Mouse (Mus musculus) liver, embryonic 16.5 days (tissue): ENCODE results near the gene Luc7l3. TPM values are rescaled to one million over a fixed set of nuclear protein-coding genes. Genes with fewer than 3 reads are reported as not detected.

Experiments used
- ATAC-seq: fragments of 200-750 bp; cut with Nextera tagmentation; 2 replicates; pipeline ENCODE4 v1.8.0; 2017; ENCODE audit warnings: low read depth, mild to moderate bottlenecking, moderate number of reproducible peaks, moderate library complexity
- H3K27ac ChIP-seq: fragments of 300-500 bp; sonication (generic); 2 replicates; pipeline ENCODE4 v1.5.1; 2014; ENCODE audit warnings: mild to moderate bottlenecking, low read length
- H3K27me3 ChIP-seq: fragments of 300-500 bp; sonication (generic); 2 replicates; pipeline ENCODE4 v1.6.1; 2014; ENCODE audit warnings: low read depth, low read length, mixed read lengths; ENCODE audit not compliant: control insufficient read depth, insufficient read depth
- H3K36me3 ChIP-seq: fragments of 300-500 bp; sonication (generic); 2 replicates; pipeline ENCODE4 v1.6.1; 2014; ENCODE audit warnings: mild to moderate bottlenecking; ENCODE audit not compliant: control insufficient read depth, insufficient read depth
- H3K4me1 ChIP-seq: fragments of 300-500 bp; sonication (generic); 2 replicates; pipeline ENCODE4 v1.6.1; 2014; ENCODE audit warnings: low read depth, low read length, mixed read lengths; ENCODE audit not compliant: control insufficient read depth
- H3K4me2 ChIP-seq: fragments of 300-500 bp; sonication (generic); 2 replicates; pipeline ENCODE4 v1.6.1; 2014; ENCODE audit warnings: low read depth, low read length, mixed read lengths
- H3K4me3 ChIP-seq: fragments of 300-500 bp; sonication (generic); 2 replicates; pipeline ENCODE4 v1.5.1; 2014; ENCODE audit warnings: low read depth, mild to moderate bottlenecking, low read length
- H3K9ac ChIP-seq: fragments of 300-500 bp; sonication (generic); 2 replicates; pipeline ENCODE4 v1.6.1; 2014; ENCODE audit warnings: low read depth, low read length
- H3K9me3 ChIP-seq: fragments of 300-500 bp; sonication (generic); replicated peaks from 2 replicates; pipeline ENCODE4 v1.6.1; 2016; ENCODE audit warnings: low read length; ENCODE audit not compliant: control insufficient read depth
- WGBS: fragments of 180-500 bp; shearing (Covaris S2); extraction: QIAGEN DNeasy Blood & Tissue Kit; methylation state at CpG from one replicate; pipeline ENCODE4 v1.1.7; 2014; ENCODE audit not compliant: insufficient replicate concordance; 5-methylcytosine and 5-hydroxymethylcytosine counted together
- polyA plus RNA-seq: library from polyadenylated mRNA; unstranded; fragments of >200 nt; fragmentation: Nextera tagmentation; extraction: Ambion mirVana; gene quantifications from 2 replicates; pipeline ENCODE4 v1.2.1, GENCODE M21; 2015

Gene Luc7l3
- polyA plus RNA-seq, 1 experiment from 2014 or later, result 34.8 TPM

- H3K4me3 ChIP-seq, result peak overlapping the region; percentile 79
- no peak for ATAC-seq
- no peaks in the 10 kb centered on the region for H3K27me3 ChIP-seq
- no peaks in the 10 kb centered on the region for H3K9me3 ChIP-seq
- H3K27ac ChIP-seq, result peak overlapping the region; percentile 89
- H3K36me3 ChIP-seq, result no peaks in the 10 kb centered on the region
- WGBS, result 4% methylated on average over 10 of the region's 10 CpGs
- peak overlapping the region; percentile 93 for H3K4me2 ChIP-seq
- peaks cover 32% of the 10 kb centered on the region for H3K4me1 ChIP-seq
- H3K9ac ChIP-seq, result peak overlapping the region; percentile 84
Measured at GRCm38 (mm10) chr11:94328644-94329025, 6.8 kb upstream of the Luc7l3 start.

GRCm38 (mm10) chr11:94327693-94328643 lies 6.2 kb upstream of the Luc7l3 start, which contains the start of gene Ankrd40:
Gene Ankrd40, plus strand, starts transcription at chr11:94328001.
- Histone ChIP-seq H3K27me3 (no peaks in the 10 kb centered on the region), H3K9ac (peak within 1 kb of the TSS; percentile 84), H3K36me3 (no peaks in the 10 kb centered on the region), H3K4me2 (peak within 1 kb of the TSS; percentile 93), H3K4me1 (peaks cover 30% of the 10 kb centered on the region), H3K27ac (peak within 1 kb of the TSS; percentile 89), H3K9me3 (no peaks in the 10 kb centered on the region), H3K4me3 (peak within 1 kb of the TSS; percentile 79)
- peak; percentile 89 for ATAC-seq
- under 1% methylated on average over 71 of the region's 78 CpGs for WGBS

GRCm38 (mm10) chr11:94326961-94327411 lies 5.2 kb upstream of the Luc7l3 start:
- H3K9ac ChIP-seq, result no peak overlapping the region
- 16% methylated on average over 10 of the region's 10 CpGs for WGBS
- no peak for ATAC-seq
- H3K27ac ChIP-seq, result no peak overlapping the region
- H3K36me3 ChIP-seq, result no peaks in the 10 kb centered on the region
- H3K9me3 ChIP-seq, result no peaks in the 10 kb centered on the region
- peak overlapping the region; percentile 93 for H3K4me2 ChIP-seq
- no peak overlapping the region for H3K4me3 ChIP-seq
- H3K27me3 ChIP-seq, result no peaks in the 10 kb centered on the region
- H3K4me1 ChIP-seq, result peaks cover 30% of the 10 kb centered on the region

GRCm38 (mm10) chr11:94324618-94325017 lies 2.8 kb upstream of the Luc7l3 start:
- no peaks in the 10 kb centered on the region for H3K36me3 ChIP-seq
- H3K9ac ChIP-seq, result no peak overlapping the region
- ATAC-seq, result no peak
- no peak overlapping the region for H3K4me3 ChIP-seq
- no peaks in the 10 kb centered on the region for H3K9me3 ChIP-seq
- no peak overlapping the region for H3K27ac ChIP-seq
- WGBS, result 72% methylated on average over 5 of the region's 5 CpGs
- no peaks in the 10 kb centered on the region for H3K27me3 ChIP-seq
- H3K4me2 ChIP-seq, result no peak overlapping the region
- H3K4me1 ChIP-seq, result peaks cover 26% of the 10 kb centered on the region

GRCm38 (mm10) chr11:94323271-94323925 lies 1.6 kb upstream of the Luc7l3 start:
- Histone ChIP-seq H3K4me1 (peaks cover 32% of the 10 kb centered on the region), H3K9ac (no peak overlapping the region), H3K27me3 (no peaks in the 10 kb centered on the region), H3K4me2 (no peak overlapping the region), H3K4me3 (no peak overlapping the region), H3K36me3 (peaks cover 2% of the 10 kb centered on the region; the same call in 1 of the 2 replicates), H3K9me3 (no peaks in the 10 kb centered on the region), H3K27ac (no peak overlapping the region)
- ATAC-seq, result no peak
- WGBS, result 84% methylated on average over 5 of the region's 5 CpGs

- Histone ChIP-seq H3K4me1 (peaks cover 39% of the 10 kb centered on the region), H3K4me2 (peak overlapping the region; percentile 83), H3K27ac (peak overlapping the region; percentile 98), H3K36me3 (peaks cover 2% of the 10 kb centered on the region; the same call in 1 of the 2 replicates), H3K9me3 (no peaks in the 10 kb centered on the region), H3K27me3 (no peaks in the 10 kb centered on the region), H3K9ac (peak overlapping the region; percentile 94), H3K4me3 (peak overlapping the region; percentile 97)
- 35% methylated on average over 5 of the region's 5 CpGs for WGBS
- ATAC-seq, result no peak
Measured at GRCm38 (mm10) chr11:94322636-94323035, 848 bp upstream of the Luc7l3 start.

GRCm38 (mm10) chr11:94320969-94321930 lies 538 bp downstream of the Luc7l3 start:
- peak; percentile 68 for ATAC-seq
- Histone ChIP-seq H3K9me3 (no peaks in the 10 kb centered on the region), H3K36me3 (peaks cover 2% of the 10 kb centered on the region; the same call in 1 of the 2 replicates), H3K4me3 (peak overlapping the region; percentile 97), H3K4me1 (peaks cover 45% of the 10 kb centered on the region), H3K27ac (peak overlapping the region; percentile 98), H3K4me2 (peak overlapping the region; percentile 78), H3K27me3 (no peaks in the 10 kb centered on the region), H3K9ac (peak overlapping the region; percentile 94)
- under 1% methylated on average over 65 of the region's 67 CpGs for WGBS

GRCm38 (mm10) chr11:94318056-94318455 lies 3.7 kb downstream of the Luc7l3 start:
- Histone ChIP-seq H3K4me1 (peaks cover 67% of the 10 kb centered on the region), H3K4me2 (peak overlapping the region; percentile 42), H3K9me3 (no peaks in the 10 kb centered on the region), H3K27ac (no peak overlapping the region), H3K9ac (no peak overlapping the region), H3K4me3 (no peak overlapping the region; the same call in 1 of the 2 replicates), H3K27me3 (no peaks in the 10 kb centered on the region), H3K36me3 (peaks cover 2% of the 10 kb centered on the region; the same call in 1 of the 2 replicates)
- ATAC-seq, result no peak
- WGBS, result 56% methylated on average over 5 of the region's 5 CpGs
